Mouse (Mus musculus) thymus, adult 2 months (tissue): ENCODE results near the gene Cog6. TPM values are rescaled to one million over a fixed set of nuclear protein-coding genes. Genes with fewer than 3 reads are reported as not detected.

ENCODE experiments used
- DNase-seq: peaks from one replicate; pipeline ENCODE4 v3.0.0; 2021
- H3K27ac ChIP-seq: fragments of 200-500 bp; 2 replicates; pipeline ENCODE4 v1.5.1; 2012; ENCODE audit warnings: low read length, control low read depth; ENCODE audit not compliant: control insufficient read depth, insufficient read depth
- H3K27me3 ChIP-seq: fragments of 200-500 bp; 2 replicates; pipeline ENCODE4 v1.6.1; 2012; ENCODE audit warnings: mild to moderate bottlenecking, low read length, moderate library complexity, mixed read lengths; ENCODE audit not compliant: control insufficient read depth, insufficient read depth
- H3K36me3 ChIP-seq: fragments of 200-500 bp; 2 replicates; pipeline ENCODE4 v1.6.1; 2012; ENCODE audit warnings: mild to moderate bottlenecking, low read length, moderate library complexity; ENCODE audit not compliant: control insufficient read depth, insufficient read depth
- H3K4me1 ChIP-seq: fragments of 200-500 bp; replicated peaks from 2 replicates; pipeline ENCODE4 v1.6.1; 2012; ENCODE audit warnings: low read length; ENCODE audit not compliant: control insufficient read depth, insufficient read depth
- H3K4me3 ChIP-seq: fragments of 200-500 bp; 2 replicates; pipeline ENCODE4 v1.5.1; 2012; ENCODE audit warnings: mild to moderate bottlenecking, low read length, control low read depth, moderate library complexity; ENCODE audit not compliant: control insufficient read depth, insufficient read depth
- CTCF ChIP-seq: fragments of 200-500 bp; IDR thresholded peaks from 2 replicates; pipeline ENCODE4 v1.5.1; 2012; ENCODE audit warnings: mild to moderate bottlenecking, control low read depth, low read length, moderate library complexity, borderline replicate concordance; ENCODE audit not compliant: control insufficient read depth, poor library complexity, insufficient read depth; ENCODE audit errors: extremely low read depth
- POLR2A ChIP-seq: fragments of 200-500 bp; IDR thresholded peaks from 2 replicates; pipeline ENCODE4 v1.6.1; 2012; ENCODE audit warnings: mild to moderate bottlenecking, low read length, control low read depth, moderate library complexity; ENCODE audit not compliant: control insufficient read depth, poor library complexity, insufficient read depth; ENCODE audit errors: extremely low read depth
- WGBS: fragments of 180-500 bp; shearing (Covaris S2); methylation state at CpG from one replicate; pipeline ENCODE4 v1.1.7; 2018; 5-methylcytosine and 5-hydroxymethylcytosine counted together
- polyA plus RNA-seq: library from polyadenylated mRNA; depleted of rRNA; stranded (reverse); fragments of >200 nt; gene quantifications from 2 replicates; pipeline ENCODE4 v1.2.3, GENCODE M21; 2012; rRNA removed

The Cog6 gene
- polyA plus RNA-seq, 1 experiment: 26.8 TPM

DNA sequence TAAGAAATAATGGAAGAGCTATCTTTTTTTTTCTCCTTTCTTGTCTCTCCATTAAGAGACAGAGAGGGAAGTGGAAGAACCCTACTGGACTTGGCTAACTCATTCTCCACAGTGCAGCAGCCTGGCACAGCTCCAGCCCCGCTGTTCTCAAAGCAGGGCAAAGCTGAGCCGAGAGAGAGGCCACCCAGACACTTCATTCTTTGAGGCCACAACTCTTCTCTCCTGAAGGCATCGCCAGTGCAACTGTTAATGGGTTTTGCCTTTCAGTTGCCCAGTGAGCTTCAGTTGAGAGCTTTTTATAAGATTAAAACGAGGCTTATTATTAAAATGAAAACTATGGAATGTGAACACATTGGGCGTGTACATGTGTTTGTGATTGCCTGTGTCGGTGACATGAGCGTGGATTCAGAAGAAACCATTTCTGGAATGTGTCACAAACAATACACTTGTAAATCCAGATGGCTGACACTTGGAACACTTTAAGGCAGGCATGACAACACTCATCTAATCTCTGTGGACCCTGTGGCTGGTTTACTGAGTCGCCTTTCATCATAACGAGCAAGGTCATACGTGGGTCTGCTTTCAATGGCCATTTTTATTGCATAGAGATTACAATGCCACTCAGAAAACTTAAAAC, 76.1 kb downstream of the Cog6 start:
- 77% methylated on average over 10 of the region's 10 CpGs for WGBS
- Histone ChIP-seq H3K27ac (no peak overlapping the region), H3K4me1 (peaks cover 9% of the 10 kb centered on the region), H3K27me3 (no peaks in the 10 kb centered on the region), H3K36me3 (no peaks in the 10 kb centered on the region), H3K4me3 (no peak overlapping the region)
- TF ChIP-seq CTCF: no peak
- no peak for TF ChIP-seq POLR2A
- DNase-seq: no peak

- Histone ChIP-seq H3K4me1 (peaks cover 11% of the 10 kb centered on the region), H3K27ac (no peak overlapping the region), H3K36me3 (no peaks in the 10 kb centered on the region), H3K4me3 (no peak overlapping the region), H3K27me3 (no peaks in the 10 kb centered on the region)
- TF ChIP-seq CTCF (no peak), POLR2A (no peak)
- no peak for DNase-seq
- WGBS: 92% methylated on average over 5 of the region's 5 CpGs
These were observed 78.6 kb downstream of the Cog6 start for GRCm38 (mm10) chr3:52938398-52938797.

DNA sequence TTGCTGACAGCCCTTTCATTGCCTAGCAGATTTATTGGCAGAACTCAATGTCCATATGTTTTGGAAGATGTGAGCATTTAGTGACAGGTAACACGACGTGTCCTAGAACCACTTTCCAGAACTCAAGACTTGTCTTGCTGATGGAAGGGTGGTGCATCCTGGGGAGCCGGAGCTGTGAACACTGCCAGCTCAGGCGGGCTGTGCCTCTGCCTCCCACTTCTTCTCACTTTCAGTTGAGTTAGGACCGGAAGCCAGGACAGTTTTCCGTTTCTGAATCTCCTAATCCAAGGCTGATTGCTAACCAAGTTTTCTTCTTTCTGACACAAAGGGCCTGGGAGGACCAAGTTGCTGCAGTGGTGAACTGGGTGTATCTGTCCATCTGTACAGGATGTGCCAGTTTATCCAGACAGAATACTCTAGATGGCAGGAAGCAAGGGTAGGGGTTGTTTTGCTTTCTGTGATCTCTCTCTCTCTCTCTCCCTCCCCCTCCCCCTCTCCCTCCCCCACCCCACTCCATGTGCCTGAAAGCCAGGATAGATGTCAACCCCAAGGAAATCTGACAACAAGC, 79.2 kb downstream of the Cog6 start:
- no peak for DNase-seq
- 90% methylated on average over 6 of the region's 6 CpGs for WGBS

DNA sequence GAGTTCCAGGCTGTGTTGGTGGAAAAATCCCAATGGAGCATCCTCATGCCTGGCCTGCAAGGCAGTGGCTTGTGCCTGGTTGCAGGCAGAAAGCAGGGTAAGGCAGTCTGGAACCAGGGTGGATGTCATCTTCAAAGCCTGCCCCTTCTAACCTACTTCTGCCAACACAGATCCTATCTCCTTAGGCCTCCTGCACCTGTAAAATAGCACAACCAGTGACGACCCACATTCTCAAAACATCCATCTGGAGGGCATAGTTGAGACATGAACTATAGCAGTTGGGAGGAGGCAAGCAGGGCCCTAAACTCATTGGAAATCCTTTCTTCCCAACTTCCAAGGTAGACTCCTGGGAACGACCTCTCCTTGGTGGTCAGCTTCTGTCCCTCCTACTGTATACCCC, 85.1 kb downstream of the Cog6 start:
- no peaks in the 10 kb centered on the region for H3K27me3 ChIP-seq
- no peak overlapping the region for H3K4me3 ChIP-seq
- H3K36me3 ChIP-seq: no peaks in the 10 kb centered on the region
- H3K27ac ChIP-seq: peak overlapping the region; percentile 95
- peak; percentile 32 for DNase-seq
- 52% methylated on average over 2 of the region's 2 CpGs for WGBS
- peaks cover 47% of the 10 kb centered on the region for H3K4me1 ChIP-seq
- TF ChIP-seq CTCF: no peak
- no peak for TF ChIP-seq POLR2A

More for the DNA sequence above, 79.2 kb downstream of the Cog6 start:
- Histone ChIP-seq H3K36me3 (no peaks in the 10 kb centered on the region), H3K27ac (no peak overlapping the region), H3K4me1 (peaks cover 14% of the 10 kb centered on the region), H3K4me3 (no peak overlapping the region), H3K27me3 (no peaks in the 10 kb centered on the region)
- TF ChIP-seq CTCF (no peak), POLR2A (no peak)

Other genes starting within 250 kb of the Cog6 start
- gene Lhfp, start 24.3 kb upstream of the Cog6 start, polyA plus RNA-seq: 10.5 and 18.7 TPM in 2 replicates